Mouse (Mus musculus) gastrocnemius, postnatal 25 days (tissue): Measurements from ENCODE around the gene Olfr283. TPM values are rescaled to one million over a fixed set of nuclear protein-coding genes. Genes with fewer than 3 reads are reported as not detected.
"Not testable (repeated sequence)": the region's sequence is repeated elsewhere in the genome, so short reads cannot be mapped to it uniquely, and the experiment has no call there.

Source experiments
- DNase-seq: peaks from one replicate; pipeline ENCODE4 v3.0.0; 2022
- long read RNA-seq, 2 experiments: library from polyadenylated mRNA; stranded (forward); transcript quantifications; one replicate each; pipeline ENCODE4 v2.0.0; 2021
- total RNA-seq, 2 experiments: library from RNA; stranded (reverse); gene quantifications; 1 replicate in 1 of 2; 2 replicates in 1 of 2; pipeline ENCODE4 v1.2.3; 2021

Gene Olfr283
- not detected for total RNA-seq
- long read RNA-seq, experiment 1: 0 reads
- long read RNA-seq, experiment 2: 0 reads

GRCm38 (mm10) chr15:98380846-98381245 is at the start of gene Olfr283:
Gene Olfr283 (minus strand): TSS chr15:98380946.
- no peak for DNase-seq

- no peak for DNase-seq
These were observed 44.4 kb upstream of the Olfr283 start for GRCm38 (mm10) chr15:98425188-98425587.

GRCm38 (mm10) chr15:98424753-98425152 is 44.0 kb upstream of the Olfr283 start:
- peak; percentile 10 for DNase-seq

GRCm38 (mm10) chr15:98424326-98424725 is 43.6 kb upstream of the Olfr283 start:
- peak; percentile 52 for DNase-seq

- DNase-seq: no peak
These were observed 40.2 kb upstream of the Olfr283 start for GRCm38 (mm10) chr15:98420897-98421296.

GRCm38 (mm10) chr15:98418096-98418495 is 37.4 kb upstream of the Olfr283 start:
- no peak for DNase-seq

- DNase-seq: not testable (repeated sequence)
These were observed 36.5 kb upstream of the Olfr283 start for GRCm38 (mm10) chr15:98417285-98417684.

- not testable (repeated sequence) for DNase-seq
These were observed 36.1 kb upstream of the Olfr283 start for GRCm38 (mm10) chr15:98416802-98417201.

GRCm38 (mm10) chr15:98415996-98416395 is 35.2 kb upstream of the Olfr283 start:
- DNase-seq: no peak

- no peak for DNase-seq
These were observed 29.5 kb upstream of the Olfr283 start for GRCm38 (mm10) chr15:98410249-98410648.

GRCm38 (mm10) chr15:98409635-98410034 is 28.9 kb upstream of the Olfr283 start:
- no peak for DNase-seq

- no peak for DNase-seq
These were observed 27.8 kb upstream of the Olfr283 start for GRCm38 (mm10) chr15:98408406-98409060.

GRCm38 (mm10) chr15:98402356-98402755 is 21.6 kb upstream of the Olfr283 start:
- no peak for DNase-seq

- no peak for DNase-seq
These were observed 16.4 kb upstream of the Olfr283 start for GRCm38 (mm10) chr15:98397136-98397535.

GRCm38 (mm10) chr15:98391903-98392187 is 11.1 kb upstream of the Olfr283 start:
- peak; percentile 20 for DNase-seq

- DNase-seq: peak; percentile 28
These were observed 10.5 kb upstream of the Olfr283 start for GRCm38 (mm10) chr15:98391081-98391902.

- peak; percentile 63 for DNase-seq
These were observed 9.1 kb upstream of the Olfr283 start for GRCm38 (mm10) chr15:98389796-98390195.

- DNase-seq: no peak
These were observed 6.9 kb upstream of the Olfr283 start for GRCm38 (mm10) chr15:98387621-98388020.

GRCm38 (mm10) chr15:98378209-98378608 is 2.5 kb downstream of the Olfr283 start:
- DNase-seq: no peak

GRCm38 (mm10) chr15:98340887-98341286 is 39.9 kb downstream of the Olfr283 start, which contains the start of gene Olfr284:
Gene Olfr284 (minus strand): TSS chr15:98340987.
- no peak for DNase-seq
